Mouse (Mus musculus): Measurements from ENCODE around the gene Fbxl17.

DNA sequence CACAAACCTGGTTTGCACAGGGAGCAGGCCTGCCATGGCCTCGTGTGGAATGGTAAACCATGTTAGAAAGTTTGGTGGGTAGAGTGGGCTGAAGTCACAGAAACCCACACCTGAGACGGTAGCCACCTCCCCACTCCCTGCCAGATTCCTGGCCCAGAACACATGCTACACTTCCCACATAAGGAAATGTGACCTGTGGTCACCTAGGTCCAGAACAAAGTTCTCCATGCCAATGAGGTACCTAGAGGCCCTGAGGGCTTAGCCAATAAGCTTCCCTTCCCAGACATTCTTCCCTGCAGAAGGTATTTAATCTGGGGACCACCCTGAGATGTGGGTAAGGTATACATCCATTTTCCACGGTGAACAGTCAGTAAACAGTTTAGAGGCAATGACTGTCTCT lies 409.7 kb downstream of the Fbxl17 start:
- TF ChIP-seq POLR2AphosphoS2 (IDR thresholded peaks at IDR 0.05; ENCODE audit: insufficient read length, low read depth) (no peak), POLR2A (IDR thresholded peaks at IDR 0.05; ENCODE audit: insufficient read length, low read depth) (no peak), MYOD1 (IDR thresholded peaks at IDR 0.05; ENCODE audit: control insufficient read depth in 1 of 3, insufficient read length in 2 of 3, low read depth in 2 of 3) (no peak), TCF12 (IDR thresholded peaks at IDR 0.05; ENCODE audit: insufficient read depth, poor library complexity, severe bottlenecking) (no peak), MAX (IDR thresholded peaks at IDR 0.05; ENCODE audit: low read depth) (no peak), USF1 (IDR thresholded peaks at IDR 0.05; ENCODE audit: low read depth) (no peak), MYOG (IDR thresholded peaks at IDR 0.05; ENCODE audit: control insufficient read depth in 1 of 3, insufficient read depth in 1 of 3, insufficient read length in 2 of 3, low read depth in 2 of 3) (no peak)

All from myocyte (in vitro differentiated cells).